ENCODE assay signal across 9 mouse cellular contexts in the genomic region with DNA sequence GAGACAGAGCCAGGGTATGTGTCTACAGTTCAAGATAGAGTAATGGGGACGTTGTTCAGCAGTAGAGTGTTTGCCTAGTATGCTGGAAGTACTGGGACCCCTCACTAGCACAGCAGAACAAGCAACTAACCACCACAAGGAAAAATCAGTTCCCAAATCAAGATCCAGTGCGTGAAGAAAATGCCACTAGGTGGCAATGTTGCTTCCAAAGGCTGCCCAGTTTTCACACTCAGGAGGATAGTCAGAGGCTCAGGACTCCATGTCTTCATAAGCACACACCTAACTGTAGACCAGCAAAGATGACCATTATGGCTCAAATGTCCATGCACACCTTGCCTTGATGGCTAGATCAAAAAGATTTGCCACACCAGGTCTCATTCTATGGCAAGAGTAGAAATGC.
A peak's percentile ranks its signal among the peaks of the same experiment; 100 is the strongest.
DNase-seq lines count a peak whose midpoint lies in the region; ATAC-seq and TF ChIP-seq lines count a peak whose summit lies in the region.
"Had no signal": no experiment of that assay in that cellular context is flagged by ENCODE, and none has a peak within 500 bp of the region (broad histone marks: within the 10 kb centered on the region; RNA-seq: fewer than 3 reads in every experiment).

No protein-coding gene starts in this region.

- no peak for DNase-seq in gastrocnemius, adult 2 months
- DNase-seq in gastrocnemius, postnatal 10 days, result no peak
- peak; percentile 74 for DNase-seq in midbrain, embryonic 14.5 days
- DNase-seq in embryo, embryonic 10.5 days (ENCODE audit: low spot score), result peak; percentile 59
- no peak for DNase-seq in ovary, postnatal 36 days (ENCODE audit: low spot score)
- DNase-seq in urinary bladder, postnatal 25 days (ENCODE audit: low spot score), result no peak

- H3K4me2 ChIP-seq in midbrain, embryonic 14.5 days (ENCODE audit: low read length), result no peak overlapping the region
- H3K4me2 ChIP-seq in midbrain, embryonic 15.5 days, result no peak overlapping the region

- peak; percentile 66 for TF ChIP-seq CTCF in gastrocnemius, adult 2 months (IDR thresholded peaks at IDR 0.05)

- no peaks in the 10 kb centered on the region for H3K9me3 ChIP-seq in midbrain, embryonic 14.5 days (ENCODE audit: control insufficient read depth, low read length)
- H3K9me3 ChIP-seq in midbrain, embryonic 15.5 days, result no peaks in the 10 kb centered on the region

- H3K9ac ChIP-seq in midbrain, embryonic 14.5 days (replicated peaks; ENCODE audit: low read length), result no peak overlapping the region
- no peak overlapping the region for H3K9ac ChIP-seq in midbrain, embryonic 15.5 days

- no peaks in the 10 kb centered on the region for H3K27me3 ChIP-seq in midbrain, embryonic 14.5 days (ENCODE audit: control insufficient read depth, insufficient read depth, low read length)
- no peaks in the 10 kb centered on the region for H3K27me3 ChIP-seq in midbrain, embryonic 15.5 days (replicated peaks)

- ATAC-seq in midbrain, embryonic 14.5 days (ENCODE audit: low FRiP score, low TSS enrichment), result no peak
- no peak for ATAC-seq in midbrain, embryonic 15.5 days (replicated peaks)
- ATAC-seq in megakaryocyte-erythroid progenitor cell, adult 5-6 weeks (replicated peaks; ENCODE audit: low FRiP score, low TSS enrichment, poor library complexity, severe bottlenecking), result 0 out of 2 replicates have a peak, but pooled peaks have one; percentile 46

- peaks cover 17% of the 10 kb centered on the region; the same call in 1 of the 2 replicates for H3K36me3 ChIP-seq in midbrain, embryonic 14.5 days (ENCODE audit: control insufficient read depth, insufficient read depth, low read length)
- no peaks in the 10 kb centered on the region for H3K36me3 ChIP-seq in midbrain, embryonic 15.5 days (replicated peaks)

- no peaks in the 10 kb centered on the region for H3K4me1 ChIP-seq in midbrain, embryonic 14.5 days (ENCODE audit: control insufficient read depth, insufficient read depth, low read length)
- H3K4me1 ChIP-seq in midbrain, embryonic 15.5 days, result no peaks in the 10 kb centered on the region

- H3K27ac ChIP-seq in gastrocnemius, adult 2 months, result no peak overlapping the region
- H3K27ac ChIP-seq in midbrain, embryonic 14.5 days (replicated peaks; ENCODE audit: low read depth, low read length), result no peak overlapping the region
- H3K27ac ChIP-seq in midbrain, embryonic 15.5 days, result no peak overlapping the region

- intact Hi-C loops in gastrocnemius, adult 2 months (cut with DNase I), result no loop called here

- whole genome bisulfite sequencing in midbrain, embryonic 14.5 days, result 17% methylated on average over 2 of the region's 2 CpGs
- WGBS in midbrain, embryonic 15.5 days, result 24% methylated on average over 2 of the region's 2 CpGs

- H3K4me3 ChIP-seq in gastrocnemius, adult 2 months, result no peak overlapping the region
- no peak overlapping the region for H3K4me3 ChIP-seq in midbrain, embryonic 14.5 days (replicated peaks; ENCODE audit: low read depth, low read length)
- H3K4me3 ChIP-seq in midbrain, embryonic 15.5 days, result no peak overlapping the region
- H3K4me3 ChIP-seq: myocyte had no signal

Comparison
In these comparisons a context has a peak if more than half of its experiments do, and no peak if none do; other contexts are left out.
1. DNase-seq: peak in midbrain, embryonic 14.5 days (single experiment) and embryo, embryonic 10.5 days (single experiment); none in gastrocnemius, adult 2 months (single experiment), gastrocnemius, postnatal 10 days (single experiment), ovary, postnatal 36 days (single experiment) and urinary bladder, postnatal 25 days (single experiment).